Mouse (Mus musculus): ENCODE measurements around the gene Fh1.

The Fh1 gene

DNA sequence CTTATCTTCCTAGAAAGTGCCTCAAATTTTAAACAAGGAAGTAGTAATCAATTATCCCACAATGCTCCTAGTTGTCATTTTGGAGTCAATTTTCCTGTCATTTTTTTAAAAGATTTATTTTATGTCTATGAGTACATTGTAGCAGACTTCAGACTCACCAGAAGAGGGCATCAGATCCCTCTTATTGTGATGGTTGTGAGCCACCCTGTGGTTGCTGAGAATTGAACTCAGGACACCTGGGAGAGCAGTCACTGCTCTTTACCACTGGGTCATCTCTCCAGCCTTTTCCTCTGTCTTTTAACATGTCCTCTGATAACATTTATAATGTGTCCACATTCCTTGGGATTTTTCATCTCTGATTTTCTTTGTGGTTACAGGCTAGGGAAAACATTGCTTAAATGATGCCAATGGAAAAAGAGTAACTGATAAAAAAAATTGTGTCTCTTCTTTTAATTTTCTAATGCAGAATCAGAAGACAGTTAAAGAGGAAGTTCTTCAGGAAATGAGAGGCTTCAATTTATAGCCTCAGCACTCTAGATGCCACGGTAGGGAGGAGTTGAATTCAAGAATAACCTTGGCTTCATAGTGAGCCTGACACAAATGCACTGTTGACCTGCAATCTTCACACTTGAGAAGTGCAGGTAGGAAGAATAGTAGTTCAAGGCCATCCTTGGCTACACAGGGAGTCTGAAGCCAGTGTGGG, 706 bp upstream of the Fh1 start:
- in situ Hi-C loops (cut with MboI, MseI) = loop anchor here (25.0 kb wide), 1 partner anchor 1211 kb away; no protein-coding TSS in a partner anchor

- in situ Hi-C loops (cut with MboI, MseI) = no loop called here
These were observed 1.8 kb downstream of the Fh1 start for GRCm38 (mm10) chr1:175623656-175624055.

DNA sequence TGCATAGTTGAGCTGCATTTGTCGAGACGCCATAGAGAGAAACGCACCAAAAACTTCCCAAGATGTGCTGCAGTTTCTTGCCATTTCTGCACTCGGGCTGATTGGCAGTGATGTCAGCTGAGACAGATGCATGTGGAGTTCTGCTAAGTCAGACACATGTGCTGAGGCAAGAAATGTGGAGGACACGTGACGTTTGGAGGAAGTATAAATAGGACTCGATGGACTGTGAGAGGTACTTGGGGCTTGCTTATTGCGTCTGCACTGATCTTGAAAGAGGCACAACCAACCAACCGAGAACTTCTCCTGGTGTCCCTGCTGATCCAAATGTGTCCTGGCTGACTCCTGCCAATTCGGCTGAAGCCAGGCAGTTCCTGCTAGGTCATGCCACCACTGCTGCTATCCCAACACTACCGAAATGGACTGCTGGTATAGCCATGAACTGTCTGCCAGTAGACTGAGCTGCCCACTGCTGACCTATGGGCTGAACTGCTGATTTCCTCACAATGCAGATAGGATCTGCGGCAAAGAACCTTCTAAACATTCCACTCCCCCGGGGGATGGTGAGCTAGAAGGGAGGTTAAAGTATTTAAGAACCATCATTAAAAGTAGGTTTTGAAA, 5.5 kb downstream of the Fh1 start, which contains the start of gene Kmo:
Gene Kmo (plus strand): TSS at position 568 of the 618 bp plus-strand sequence.
- in situ Hi-C loops (cut with MboI, MseI) = no loop called here

- in situ Hi-C loops (cut with MboI, MseI) = no loop called here
These were observed 10.4 kb downstream of the Fh1 start for GRCm38 (mm10) chr1:175614992-175615391.

DNA sequence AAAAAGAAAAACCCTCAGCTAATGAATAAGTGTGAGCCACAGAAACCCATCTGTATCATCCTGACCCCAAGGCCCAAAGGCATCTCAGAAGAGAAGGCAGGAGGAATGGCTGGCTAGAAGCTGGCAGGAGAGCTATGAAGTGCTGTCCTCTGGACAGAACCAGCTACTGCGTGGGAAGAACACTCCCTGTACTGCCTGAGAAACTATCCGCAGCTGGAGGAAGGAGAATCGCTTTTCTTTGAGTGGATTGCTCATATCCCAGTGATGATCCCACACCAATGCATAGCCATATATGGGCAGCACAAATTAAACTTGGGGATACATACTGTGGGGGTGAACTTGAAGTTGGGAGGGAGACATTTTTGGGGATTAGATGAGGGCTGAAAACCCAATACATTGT, 16.7 kb downstream of the Fh1 start:
- in situ Hi-C loops (cut with MboI, MseI) = no loop called here

GRCm38 (mm10) chr1:175607838-175608585, 17.4 kb downstream of the Fh1 start:
- in situ Hi-C loops (cut with MboI, MseI) = no loop called here

- in situ Hi-C loops (cut with MboI, MseI) = no loop called here
These were observed 18.1 kb downstream of the Fh1 start for GRCm38 (mm10) chr1:175607308-175607707.

GRCm38 (mm10) chr1:175603390-175603789, 22.0 kb downstream of the Fh1 start:
- in situ Hi-C loops (cut with MboI, MseI) = no loop called here

DNA sequence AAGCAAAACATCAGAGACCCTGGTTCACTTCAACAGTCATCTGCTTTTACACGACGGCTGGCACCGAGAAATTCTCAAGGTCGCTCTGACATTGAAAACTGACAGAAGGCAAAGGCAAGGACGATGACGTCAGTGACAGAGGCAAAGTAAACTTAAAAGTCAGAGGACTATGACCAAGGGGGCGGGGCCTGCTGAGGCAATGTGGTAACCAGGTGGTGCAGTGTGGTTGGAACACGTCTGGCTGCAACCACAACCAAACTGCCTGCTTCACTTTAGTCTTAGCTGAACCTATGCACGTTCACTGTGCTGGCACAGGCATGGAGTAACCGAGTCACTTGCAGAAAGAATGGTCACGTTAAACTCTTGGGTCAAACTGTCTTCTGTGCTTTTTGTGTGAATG, 23.2 kb downstream of the Fh1 start:
- in situ Hi-C loops (cut with MboI, MseI) = no loop called here

- in situ Hi-C loops (cut with MboI, MseI) = no loop called here
These were observed 32.6 kb downstream of the Fh1 start for GRCm38 (mm10) chr1:175592832-175593231.

DNA sequence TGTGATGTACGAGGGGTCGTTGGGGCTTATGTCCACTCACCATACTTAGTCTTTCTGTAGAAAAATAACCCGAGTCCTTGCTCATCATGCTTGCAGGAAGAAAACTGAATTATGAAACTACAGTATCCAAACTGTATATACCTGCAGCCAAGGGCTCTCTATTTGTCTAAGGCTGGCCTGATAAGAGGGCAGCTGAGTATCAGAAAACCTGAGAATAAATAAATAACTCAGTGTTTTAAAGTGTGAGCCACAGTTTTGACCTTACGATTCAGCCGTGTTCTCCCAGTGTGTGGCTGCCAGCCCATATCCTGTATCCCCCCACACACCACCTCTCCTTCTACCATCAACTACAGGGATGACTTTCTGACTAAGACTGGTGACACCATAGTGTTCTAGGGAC, 38.8 kb downstream of the Fh1 start:
- in situ Hi-C loops (cut with MboI, MseI) = no loop called here

GRCm38 (mm10) chr1:175585267-175585666, 40.2 kb downstream of the Fh1 start:
- in situ Hi-C loops (cut with MboI, MseI) = no loop called here

DNA sequence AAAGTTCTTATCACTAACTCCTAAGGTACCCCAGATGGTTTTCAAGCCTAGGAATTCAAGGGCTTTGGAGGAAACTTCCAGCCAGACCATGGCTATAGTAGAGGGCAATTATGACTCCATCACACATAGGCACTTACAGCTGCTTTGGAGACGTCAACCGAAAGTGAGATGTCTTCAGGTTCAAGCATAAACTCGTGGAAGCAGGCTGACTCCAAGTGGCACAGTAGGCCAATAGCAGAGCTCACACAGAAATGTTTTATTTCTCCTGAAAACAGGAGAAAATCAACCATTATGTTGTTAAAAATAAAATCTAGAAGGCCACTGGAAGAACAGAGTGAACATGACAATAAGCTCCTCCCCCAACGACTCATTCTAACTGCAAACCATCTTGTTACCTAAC, 42.6 kb downstream of the Fh1 start:
- in situ Hi-C loops (cut with MboI, MseI) = no loop called here

DNA sequence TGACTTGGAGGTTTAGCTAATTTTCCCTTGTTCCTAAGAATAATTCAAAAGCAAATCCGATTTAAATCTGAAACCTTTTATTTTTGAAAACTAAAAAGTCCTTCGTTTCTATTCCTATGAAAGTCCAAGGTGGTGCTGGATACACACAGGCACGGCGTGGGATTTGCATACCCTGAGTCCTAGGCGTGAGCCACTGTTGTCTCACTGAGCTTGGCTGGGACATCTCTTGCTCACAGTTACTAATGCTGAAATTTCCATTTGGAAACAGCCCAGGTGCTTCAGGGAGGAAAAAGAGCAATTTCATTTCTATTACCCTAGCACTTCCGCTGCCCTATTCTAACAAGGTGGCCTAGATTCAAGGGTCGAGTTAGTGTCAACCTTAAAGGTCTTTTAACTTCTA, 45.1 kb downstream of the Fh1 start:
- in situ Hi-C loops (cut with MboI, MseI) = no loop called here

DNA sequence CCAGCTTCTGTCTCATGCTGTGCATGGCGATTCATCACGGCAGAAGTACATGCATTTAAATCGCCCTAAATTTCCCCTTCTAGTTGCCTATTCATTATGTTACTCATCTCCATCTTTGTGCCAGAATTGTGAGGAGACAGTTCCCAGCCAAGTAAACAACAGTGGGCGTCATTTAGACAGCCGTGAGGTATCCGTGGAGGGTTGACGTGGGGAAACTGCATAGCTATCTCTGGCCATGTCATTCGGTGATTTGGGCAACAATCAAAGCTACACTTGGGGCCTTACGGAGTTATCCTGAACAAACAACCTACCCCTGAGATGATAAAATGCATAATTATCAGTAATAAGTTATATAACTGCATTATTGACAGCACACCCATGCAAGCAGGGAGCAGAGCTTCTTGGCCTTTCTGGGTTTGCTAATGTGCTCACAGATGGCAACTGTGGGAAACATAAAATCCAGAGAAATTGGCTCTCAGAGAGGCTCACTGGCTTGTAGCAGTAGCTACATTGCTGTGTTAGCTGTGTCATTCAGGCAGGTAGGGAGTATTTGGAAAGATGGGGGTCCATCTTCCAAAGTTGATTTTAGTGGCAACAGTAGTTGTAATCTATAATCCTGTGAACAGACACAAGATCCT, 45.7 kb downstream of the Fh1 start:
- in situ Hi-C loops (cut with MboI, MseI) = no loop called here

DNA sequence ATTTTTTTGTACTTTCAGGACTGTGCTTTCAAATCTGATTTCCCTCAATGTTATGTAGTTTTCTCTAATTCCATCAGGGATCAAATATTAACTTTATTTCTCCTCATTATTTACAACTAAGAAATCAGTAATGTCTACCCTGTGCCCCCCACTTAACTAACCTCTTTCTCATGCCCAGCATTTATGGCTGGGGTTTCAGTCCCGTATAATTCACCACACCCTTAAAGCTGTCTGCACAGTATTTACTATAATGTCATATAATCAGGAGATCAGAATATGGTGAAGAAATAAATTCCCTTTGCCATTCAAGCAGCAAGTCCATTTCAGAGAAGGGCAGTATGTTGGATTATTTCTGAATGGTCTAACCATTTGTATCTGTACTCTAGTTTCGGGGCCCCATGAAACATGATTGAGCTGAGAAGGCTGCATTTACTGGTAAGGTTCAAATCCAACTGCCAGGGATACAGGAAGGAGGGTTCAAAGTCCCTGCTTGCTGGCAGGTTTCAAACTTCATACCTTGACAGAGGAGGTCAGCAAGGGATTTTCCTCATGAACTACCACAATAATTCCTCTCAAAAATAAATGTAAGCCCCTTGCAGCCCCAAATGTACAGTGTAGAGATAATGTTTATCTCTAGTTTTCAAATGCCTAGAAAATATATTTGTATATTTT, 46.9 kb downstream of the Fh1 start:
- in situ Hi-C loops (cut with MboI, MseI) = no loop called here

- in situ Hi-C loops (cut with MboI, MseI) = no loop called here
These were observed 51.3 kb downstream of the Fh1 start for GRCm38 (mm10) chr1:175574129-175574528.

DNA sequence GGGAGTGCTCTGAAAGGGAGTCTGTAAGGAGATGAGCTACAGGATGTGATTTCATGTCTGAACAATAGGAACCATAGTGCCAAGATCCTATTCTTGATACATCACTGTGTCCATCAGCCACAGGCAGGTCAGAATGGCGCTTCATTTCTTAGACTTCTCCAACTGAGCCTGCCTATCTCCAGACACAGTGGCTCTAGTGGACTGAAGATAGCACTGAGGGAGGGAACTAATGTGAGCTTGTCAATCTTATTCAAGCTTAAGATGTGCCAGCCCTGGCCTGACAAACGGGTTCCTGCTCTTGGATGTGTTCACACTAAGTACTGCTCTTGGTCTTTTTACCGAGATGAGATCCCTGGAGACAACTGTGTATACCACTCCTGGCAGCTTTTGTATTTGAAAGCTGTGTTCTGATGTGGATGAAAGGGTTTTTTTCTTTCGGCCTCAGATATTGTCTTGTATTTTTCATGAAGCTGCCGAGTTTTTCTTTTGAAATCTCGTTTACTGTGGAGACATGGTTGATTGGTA, 59.8 kb downstream of the Fh1 start:
- in situ Hi-C loops (cut with MboI, MseI) = no loop called here

- in situ Hi-C loops (cut with MboI, MseI) = no loop called here
These were observed 61.1 kb downstream of the Fh1 start for GRCm38 (mm10) chr1:175564321-175564720.

DNA sequence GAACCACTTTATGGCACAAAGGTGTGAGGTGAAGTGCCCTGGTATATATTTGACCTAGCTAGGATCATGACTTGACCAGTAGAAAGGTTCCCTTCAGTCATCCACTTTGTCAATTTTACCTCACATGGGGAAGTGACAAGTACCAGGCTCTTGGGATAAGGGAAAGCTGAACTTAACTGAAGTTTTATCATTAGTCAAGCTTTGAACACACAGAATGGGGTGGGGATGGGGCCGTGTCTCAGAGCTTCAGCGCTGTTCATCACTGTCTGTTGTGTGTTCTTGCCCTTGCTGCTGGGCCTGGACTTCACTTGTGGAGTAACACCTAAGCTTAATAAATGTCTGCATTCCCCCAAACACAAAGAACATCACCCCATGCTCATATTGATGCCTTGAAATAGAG, 63.1 kb downstream of the Fh1 start:
- in situ Hi-C loops (cut with MboI, MseI) = no loop called here

GRCm38 (mm10) chr1:175561806-175562205, 63.6 kb downstream of the Fh1 start:
- in situ Hi-C loops (cut with MboI, MseI) = no loop called here
